Mouse (Mus musculus) lung, postnatal 36 days (tissue): Measurements from ENCODE around the gene Asgr2.
"Not testable (repeated sequence)": the region's sequence is repeated elsewhere in the genome, so short reads cannot be mapped to it uniquely, and the experiment has no call there.

Experiments
- DNase-seq: peaks from one replicate; pipeline ENCODE4 v3.0.0; 2022; ENCODE audit warnings: mixed read lengths

Asgr2 gene

GRCm38 (mm10) chr11:70091986-70092783 is at the start of gene Asgr2:
Asgr2 (plus strand) TSS chr11:70092644.
- peak; percentile 68 for DNase-seq

GRCm38 (mm10) chr11:70043665-70044064 is 48.8 kb upstream of the Asgr2 start:
- no peak for DNase-seq

GRCm38 (mm10) chr11:70045435-70045834 is 47.0 kb upstream of the Asgr2 start:
- DNase-seq, result no peak

GRCm38 (mm10) chr11:70049366-70049765 is 43.1 kb upstream of the Asgr2 start:
- DNase-seq, result no peak

- no peak for DNase-seq
These were observed 42.6 kb upstream of the Asgr2 start for GRCm38 (mm10) chr11:70049816-70050215.

GRCm38 (mm10) chr11:70053156-70053555 is 39.3 kb upstream of the Asgr2 start:
- DNase-seq, result no peak

GRCm38 (mm10) chr11:70053898-70054570 is 38.4 kb upstream of the Asgr2 start, which contains the start of gene Asgr1:
Asgr1 (plus strand) TSS chr11:70054085.
- DNase-seq, result no peak

GRCm38 (mm10) chr11:70055618-70056214 is 36.7 kb upstream of the Asgr2 start:
- DNase-seq, result peak; percentile 79

- no peak for DNase-seq
These were observed 34.6 kb upstream of the Asgr2 start for GRCm38 (mm10) chr11:70057805-70058204.

GRCm38 (mm10) chr11:70059930-70060329 is 32.5 kb upstream of the Asgr2 start:
- no peak for DNase-seq

GRCm38 (mm10) chr11:70063053-70063452 is 29.4 kb upstream of the Asgr2 start:
- DNase-seq, result no peak

- DNase-seq, result no peak
These were observed 25.7 kb upstream of the Asgr2 start for GRCm38 (mm10) chr11:70066701-70067100.

- DNase-seq, result no peak
These were observed 24.2 kb upstream of the Asgr2 start for GRCm38 (mm10) chr11:70068245-70068644.

GRCm38 (mm10) chr11:70070057-70070456 is 22.4 kb upstream of the Asgr2 start:
- no peak for DNase-seq

GRCm38 (mm10) chr11:70070603-70071002 is 21.8 kb upstream of the Asgr2 start:
- DNase-seq, result not testable (repeated sequence)

- peak; percentile 92 for DNase-seq
These were observed 17.9 kb upstream of the Asgr2 start for GRCm38 (mm10) chr11:70074379-70075071.

GRCm38 (mm10) chr11:70075581-70075980 is 16.9 kb upstream of the Asgr2 start:
- DNase-seq, result peak; percentile 16

GRCm38 (mm10) chr11:70077441-70077840 is 15.0 kb upstream of the Asgr2 start:
- no peak for DNase-seq

- no peak for DNase-seq
These were observed 13.3 kb upstream of the Asgr2 start for GRCm38 (mm10) chr11:70079175-70079574.

- DNase-seq, result peak; percentile 74
These were observed 12.5 kb upstream of the Asgr2 start for GRCm38 (mm10) chr11:70079928-70080327.

GRCm38 (mm10) chr11:70080803-70081590 is 11.4 kb upstream of the Asgr2 start:
- DNase-seq, result no peak

- peak; percentile 44 for DNase-seq
These were observed 7.9 kb upstream of the Asgr2 start for GRCm38 (mm10) chr11:70084563-70084962.
